Mouse (Mus musculus) embryo, embryonic 11 days (tissue): ENCODE data around the gene Rapgef2.
"Not testable (repeated sequence)": the region's sequence is repeated elsewhere in the genome, so short reads cannot be mapped to it uniquely, and the experiment has no call there.

Source experiments
- DNase-seq: peaks from one replicate; pipeline ENCODE4 v3.0.0-alpha.2; 2015

The Rapgef2 gene

DNA sequence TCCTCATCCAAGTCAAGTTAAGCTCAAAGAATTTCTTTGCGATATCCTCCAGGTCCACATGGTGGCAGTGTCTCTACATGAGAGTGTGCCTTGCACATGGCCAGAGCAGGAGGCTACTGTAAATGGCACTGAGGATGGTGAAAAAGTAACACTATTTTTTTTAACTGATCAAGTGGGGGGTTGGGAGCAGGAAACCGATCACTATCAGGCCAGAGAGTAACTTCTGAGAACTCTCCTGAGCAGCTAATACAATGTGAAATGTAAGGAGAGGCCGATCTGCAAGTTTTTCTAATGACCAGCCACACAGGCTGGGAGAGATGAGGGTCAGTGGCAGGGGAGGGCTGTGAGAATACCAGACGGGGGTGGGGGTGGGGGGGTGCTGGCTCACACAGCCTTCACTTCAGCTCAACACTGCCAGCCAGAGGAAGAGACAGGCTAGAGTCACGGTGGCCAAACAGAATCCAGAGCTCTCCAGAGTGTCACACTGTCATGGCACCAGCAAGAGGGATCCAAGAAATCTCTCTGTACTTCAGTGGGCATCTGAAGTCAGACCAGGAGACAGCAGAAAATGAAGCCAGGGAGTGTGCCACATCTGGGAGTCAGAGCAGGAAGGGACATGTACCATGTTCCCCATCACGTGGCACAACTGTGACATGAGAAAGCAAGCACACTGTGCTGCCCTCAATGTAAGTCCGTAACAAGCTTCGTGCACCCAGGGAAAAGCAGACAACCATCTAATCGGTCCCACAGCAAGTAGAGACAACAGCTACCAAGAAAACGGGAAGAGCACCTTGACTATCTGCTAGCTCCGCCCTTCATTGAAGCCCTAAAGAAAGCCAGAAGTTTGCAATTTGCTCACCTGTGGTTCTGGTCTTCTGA, 83.8 kb downstream of the Rapgef2 start:
- peak; percentile 83 for DNase-seq

DNA sequence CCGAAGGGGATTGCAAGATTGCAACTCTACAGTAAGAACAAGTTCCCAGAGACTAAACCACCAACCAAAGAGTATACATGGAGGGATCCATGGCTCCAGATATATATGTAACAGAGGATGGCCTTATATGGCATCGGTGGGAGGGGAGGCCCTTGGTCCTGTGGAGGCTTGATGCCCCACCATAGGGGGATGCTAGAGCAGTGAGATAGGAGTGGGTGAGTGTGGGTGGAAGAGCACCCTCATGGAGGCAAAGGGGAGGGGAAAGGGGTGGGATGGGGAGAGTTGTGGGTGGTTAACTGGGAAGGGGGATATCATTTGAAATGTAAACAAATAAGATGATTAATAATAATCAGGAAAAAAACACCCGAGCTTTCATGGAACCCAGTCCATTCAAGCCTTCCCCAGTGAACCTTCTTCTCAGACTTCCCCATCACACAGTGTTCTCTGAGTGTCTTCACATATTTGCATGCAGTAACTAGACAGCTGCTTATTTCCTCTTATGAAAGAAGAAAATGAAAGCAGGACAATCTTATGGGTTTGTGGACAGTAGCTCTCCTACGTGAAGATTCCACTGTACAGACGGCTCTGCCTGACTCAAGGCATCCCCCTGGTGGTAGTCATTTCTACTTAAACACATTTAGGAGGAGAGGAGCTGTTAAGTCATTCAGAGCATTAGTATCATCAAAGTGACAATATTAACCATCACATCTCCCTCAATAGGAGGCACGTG, 89.4 kb downstream of the Rapgef2 start:
- DNase-seq, result peak; percentile 73

DNA sequence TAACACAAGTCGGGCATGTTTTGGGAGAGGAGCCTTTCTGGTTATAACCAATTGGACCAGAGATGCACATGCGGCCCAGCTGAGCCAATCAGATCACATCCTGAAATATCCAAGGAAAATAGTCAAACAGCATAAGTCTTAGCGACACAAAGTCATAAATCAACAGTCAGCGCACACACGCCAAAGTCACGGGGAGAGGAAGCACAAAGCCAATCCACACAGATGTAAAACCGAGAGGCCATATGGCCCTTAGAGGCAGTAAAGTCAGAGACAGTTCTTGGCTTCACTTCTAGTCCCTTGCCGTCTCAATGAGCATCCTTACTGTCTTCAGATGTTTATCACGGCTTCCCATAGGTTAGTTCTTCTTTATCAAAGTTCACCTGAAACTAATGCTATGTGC, 91.0 kb downstream of the Rapgef2 start:
- no peak for DNase-seq

DNA sequence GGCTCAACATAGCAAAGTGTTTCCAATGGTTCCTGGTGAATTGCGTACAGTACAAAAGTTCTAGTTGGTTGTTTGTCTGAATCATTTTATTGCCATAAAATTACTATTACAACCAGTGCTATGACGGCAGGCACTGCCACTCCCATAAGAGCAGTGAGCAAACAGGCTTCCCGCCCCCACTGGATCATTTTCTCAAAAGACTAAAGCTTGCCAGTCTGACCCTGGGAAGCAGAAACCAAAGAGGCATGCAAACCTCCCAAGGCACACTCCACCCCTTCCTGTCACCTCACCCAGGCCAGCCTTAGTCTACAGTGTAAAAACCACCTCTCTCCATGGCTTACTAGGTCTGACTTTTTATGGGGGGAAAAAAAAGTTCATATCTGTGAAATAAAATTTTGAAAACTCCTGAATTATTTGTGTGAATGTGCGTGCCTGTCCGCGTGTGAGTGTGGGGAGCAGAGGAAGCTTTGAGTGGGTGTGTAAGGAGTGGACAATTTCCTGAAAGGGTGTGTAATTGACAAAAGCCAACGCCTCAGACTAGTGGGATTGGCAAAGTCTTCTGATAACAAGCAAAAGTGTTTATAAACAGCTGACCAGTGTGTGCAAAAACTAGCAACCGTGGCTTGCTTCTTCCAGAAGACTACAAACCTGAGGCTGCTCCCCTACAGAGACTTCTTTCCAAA, 92.1 kb downstream of the Rapgef2 start:
- no peak for DNase-seq

DNA sequence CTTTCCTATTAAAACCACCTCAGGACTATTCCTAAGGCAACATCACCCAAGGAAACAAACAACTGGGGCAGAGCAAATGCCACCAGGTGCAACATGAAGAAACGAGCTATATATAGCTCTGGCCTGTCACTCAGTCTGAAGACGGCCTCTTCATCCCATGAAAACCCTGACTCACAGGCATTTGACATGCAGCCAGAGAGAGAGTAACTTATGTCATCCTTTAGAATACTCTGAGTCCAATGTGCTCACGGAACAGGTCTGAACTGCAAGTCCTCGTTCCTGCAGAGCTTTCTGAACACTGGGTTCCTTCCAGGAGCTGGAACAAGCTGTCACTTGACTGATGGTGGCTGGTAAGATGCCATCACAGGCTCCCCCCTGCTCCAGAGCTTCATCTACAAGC, 93.3 kb downstream of the Rapgef2 start:
- no peak for DNase-seq

DNA sequence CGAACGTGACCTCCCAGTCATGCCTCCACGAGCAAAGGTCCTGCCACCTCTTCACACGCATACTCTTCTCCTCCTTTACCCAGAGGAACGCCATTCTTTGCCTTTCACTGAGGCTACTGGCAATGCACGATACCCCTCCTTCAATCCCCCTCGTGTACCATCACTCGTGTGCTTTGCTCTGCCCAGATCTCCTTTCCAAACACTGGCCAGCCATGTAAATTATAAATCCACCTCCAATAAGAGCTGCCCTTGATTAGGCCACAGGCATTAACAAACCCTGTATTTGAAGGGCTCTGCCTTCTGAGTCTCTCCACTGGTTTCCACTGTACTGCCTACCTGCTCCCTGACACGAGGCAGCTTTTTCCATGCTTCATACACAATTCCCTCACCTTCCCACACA, 94.3 kb downstream of the Rapgef2 start:
- no peak for DNase-seq

DNA sequence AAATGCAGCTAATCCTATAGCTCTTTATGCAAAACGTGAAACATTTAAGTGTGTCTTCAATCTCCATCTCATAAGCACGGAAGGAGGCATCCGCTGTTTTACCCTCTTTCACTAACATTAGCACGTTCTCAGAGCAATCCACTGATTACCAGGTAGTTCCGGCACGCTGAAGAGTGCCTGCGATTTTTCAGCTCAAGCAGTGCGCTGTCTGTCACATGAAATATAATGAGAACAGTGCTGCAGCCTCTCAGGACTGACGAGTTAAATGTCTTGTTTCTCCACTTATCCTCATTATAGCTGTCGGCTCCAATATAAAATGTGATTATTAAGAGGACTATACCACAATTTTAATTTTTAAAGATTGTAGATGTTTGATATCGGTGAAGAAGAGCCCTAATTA, 94.8 kb downstream of the Rapgef2 start:
- DNase-seq, result no peak

DNA sequence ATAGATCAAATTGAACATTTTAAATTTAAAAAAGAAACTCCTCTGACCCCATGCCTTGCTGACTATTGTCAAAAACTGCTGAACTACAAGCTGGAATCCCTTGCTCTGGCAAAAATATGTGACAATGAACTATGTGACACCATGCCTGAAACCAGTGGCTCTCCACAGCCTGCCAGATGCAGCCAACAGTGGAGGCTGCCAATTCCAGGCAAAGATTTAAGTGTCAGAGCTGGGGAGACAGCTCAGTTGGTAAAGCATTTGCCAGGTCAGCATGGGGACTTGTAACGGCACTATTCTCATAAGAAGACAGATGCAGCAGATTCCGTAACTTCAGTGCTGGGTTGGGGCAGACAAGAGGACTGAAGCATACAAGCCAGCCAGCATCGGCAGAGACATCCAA, 95.9 kb downstream of the Rapgef2 start:
- DNase-seq, result no peak

DNA sequence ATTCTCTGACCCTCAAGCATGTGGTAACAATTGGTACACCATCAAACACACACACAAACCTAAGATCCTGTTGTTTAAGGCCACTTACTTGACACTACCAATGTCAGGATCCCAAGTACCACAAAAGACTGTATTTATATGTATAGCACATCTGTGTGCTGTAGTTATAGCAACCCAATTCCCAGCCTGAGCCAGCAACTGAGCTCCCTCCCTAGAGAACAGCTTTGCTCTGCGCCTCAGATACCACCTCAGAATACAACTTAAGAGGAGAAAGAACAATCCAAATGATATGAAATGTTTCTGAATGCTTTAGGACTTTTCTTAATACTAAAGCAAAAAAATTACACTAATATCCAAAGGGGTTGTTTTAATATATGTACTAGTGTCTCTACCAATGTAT, 98.4 kb downstream of the Rapgef2 start:
- DNase-seq, result no peak

DNA sequence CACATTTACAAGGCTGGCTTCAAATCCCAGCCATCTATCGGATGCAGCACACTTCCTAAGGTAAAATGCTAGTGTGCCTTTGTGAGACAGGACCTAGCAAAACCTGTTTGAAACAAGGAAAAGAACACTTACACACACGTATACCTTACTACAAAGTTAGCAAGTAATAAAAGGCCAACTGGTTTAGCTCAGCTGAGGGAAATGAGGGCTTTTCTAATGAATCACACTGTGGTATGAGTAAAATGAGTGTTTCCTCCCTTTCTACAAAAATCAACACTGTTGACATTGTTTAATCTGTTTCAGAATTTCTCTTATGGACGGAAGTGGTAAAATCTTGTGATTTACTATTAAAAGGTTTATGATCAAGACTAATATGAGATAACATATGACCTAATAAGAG, 104.0 kb downstream of the Rapgef2 start:
- DNase-seq, result no peak

DNA sequence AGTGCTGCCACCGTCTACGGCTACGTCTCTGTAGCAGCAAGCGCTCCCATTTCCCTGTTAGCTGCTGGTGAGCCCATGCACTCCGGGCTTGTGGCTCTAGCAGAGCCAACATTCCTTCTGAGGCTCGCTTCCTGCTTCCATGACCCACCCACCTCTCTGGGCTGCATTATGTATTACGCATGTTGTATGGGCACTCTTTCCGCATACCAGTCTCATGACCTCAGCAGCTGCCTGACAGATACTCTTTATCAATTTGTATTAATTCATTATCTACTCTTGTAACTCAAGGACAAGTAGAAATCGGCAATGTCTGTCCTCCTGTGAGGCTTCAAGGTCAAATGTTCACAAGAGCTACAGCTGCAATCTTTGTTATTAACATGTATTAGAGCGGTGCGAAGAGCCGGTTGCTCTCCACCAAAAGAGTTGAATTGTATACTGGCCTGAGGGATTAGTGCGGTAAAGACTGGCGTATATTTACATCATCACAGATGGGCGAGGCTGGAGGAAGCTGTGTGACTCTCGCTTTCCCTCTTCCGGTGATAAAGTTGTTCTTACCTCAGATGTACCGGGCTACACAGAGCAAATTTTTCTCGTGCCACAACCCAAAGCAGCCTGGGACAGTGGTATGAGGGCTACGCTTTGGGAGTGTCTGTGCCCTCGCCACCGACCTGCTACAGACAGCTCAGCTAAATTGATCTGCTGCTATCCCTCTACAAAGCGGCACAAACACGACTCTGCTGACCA, 104.9 kb downstream of the Rapgef2 start:
- DNase-seq, result peak; percentile 52

DNA sequence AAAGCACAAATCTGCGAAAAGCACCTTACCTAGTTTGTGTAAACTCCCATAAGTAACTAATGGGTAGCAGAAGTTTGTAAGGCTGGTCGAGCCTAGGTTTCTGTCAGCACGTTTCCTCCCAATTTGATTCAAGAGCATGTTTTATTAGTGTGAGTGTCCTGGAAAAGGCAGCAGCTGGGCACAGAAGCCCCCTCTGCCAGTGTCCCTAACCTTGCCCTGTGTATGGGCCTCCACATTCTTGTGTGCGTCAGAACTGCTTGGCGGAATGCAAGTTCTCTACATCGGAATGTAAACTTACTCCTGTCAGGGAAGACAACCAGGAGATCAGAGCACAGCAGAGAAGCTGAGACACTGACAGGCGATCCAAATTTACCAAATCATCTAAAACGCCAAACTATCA, 106.2 kb downstream of the Rapgef2 start:
- peak; percentile 37 for DNase-seq

DNA sequence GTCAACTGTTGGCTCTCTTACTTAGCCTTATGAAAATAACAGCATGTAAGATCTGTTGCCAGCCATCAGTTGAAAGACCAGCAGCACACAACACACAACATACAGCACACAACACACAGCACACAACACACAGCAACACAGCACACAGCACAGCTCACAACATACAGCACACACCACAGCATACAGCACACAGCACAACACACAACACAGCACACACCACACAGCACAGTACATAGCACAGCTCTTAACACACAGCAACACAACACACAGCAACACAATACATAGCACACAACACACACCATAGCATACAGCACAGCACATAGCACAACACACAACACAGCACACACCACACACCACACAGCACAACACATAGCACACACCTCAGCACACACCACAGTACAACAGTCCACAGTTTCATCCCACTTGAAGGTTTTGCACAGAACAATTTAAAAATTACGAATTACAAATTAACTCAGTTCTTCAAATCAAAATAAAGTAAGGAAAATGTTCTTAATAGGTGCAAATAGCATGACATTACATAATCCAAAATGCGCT, 106.7 kb downstream of the Rapgef2 start:
- DNase-seq, result no peak

DNA sequence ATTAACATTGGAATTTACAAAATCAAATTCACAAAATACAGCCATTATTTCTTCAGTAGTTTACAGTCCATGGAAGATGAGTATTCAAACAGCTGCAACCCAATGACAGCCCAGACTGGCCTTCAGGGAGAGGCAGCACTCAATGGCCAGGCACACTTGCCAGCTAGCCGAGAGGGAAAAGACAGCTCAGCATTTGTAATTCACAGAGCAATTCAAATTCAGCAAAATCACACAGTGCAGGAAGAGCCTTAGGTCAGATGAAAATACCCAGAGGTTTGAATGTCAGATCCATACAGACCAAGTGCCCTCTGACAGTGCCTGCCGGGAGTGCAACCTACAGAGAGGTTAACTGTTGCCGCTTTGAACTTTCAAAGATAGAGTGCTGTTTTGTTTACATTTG, 107.6 kb downstream of the Rapgef2 start:
- DNase-seq, result no peak

DNA sequence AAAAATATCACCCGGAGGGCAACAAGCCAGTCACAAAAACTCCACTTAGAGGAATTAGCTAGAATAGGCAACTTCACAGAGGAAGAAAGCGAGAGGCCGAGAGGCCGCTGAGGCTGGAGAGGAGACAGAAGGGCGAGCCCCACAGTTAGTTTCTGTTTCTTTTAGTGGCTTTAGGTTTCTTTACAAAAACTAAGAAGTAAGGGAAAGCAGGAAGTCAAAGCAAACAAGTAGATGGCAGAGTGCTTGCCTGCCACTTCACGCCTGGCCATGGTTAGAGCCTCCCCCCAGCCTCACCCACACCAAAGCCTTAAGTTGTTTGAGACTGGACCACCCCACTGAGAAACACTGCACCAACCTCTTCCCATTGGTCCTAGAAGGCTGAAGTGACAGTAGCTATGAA, 108.2 kb downstream of the Rapgef2 start:
- no peak for DNase-seq

DNA sequence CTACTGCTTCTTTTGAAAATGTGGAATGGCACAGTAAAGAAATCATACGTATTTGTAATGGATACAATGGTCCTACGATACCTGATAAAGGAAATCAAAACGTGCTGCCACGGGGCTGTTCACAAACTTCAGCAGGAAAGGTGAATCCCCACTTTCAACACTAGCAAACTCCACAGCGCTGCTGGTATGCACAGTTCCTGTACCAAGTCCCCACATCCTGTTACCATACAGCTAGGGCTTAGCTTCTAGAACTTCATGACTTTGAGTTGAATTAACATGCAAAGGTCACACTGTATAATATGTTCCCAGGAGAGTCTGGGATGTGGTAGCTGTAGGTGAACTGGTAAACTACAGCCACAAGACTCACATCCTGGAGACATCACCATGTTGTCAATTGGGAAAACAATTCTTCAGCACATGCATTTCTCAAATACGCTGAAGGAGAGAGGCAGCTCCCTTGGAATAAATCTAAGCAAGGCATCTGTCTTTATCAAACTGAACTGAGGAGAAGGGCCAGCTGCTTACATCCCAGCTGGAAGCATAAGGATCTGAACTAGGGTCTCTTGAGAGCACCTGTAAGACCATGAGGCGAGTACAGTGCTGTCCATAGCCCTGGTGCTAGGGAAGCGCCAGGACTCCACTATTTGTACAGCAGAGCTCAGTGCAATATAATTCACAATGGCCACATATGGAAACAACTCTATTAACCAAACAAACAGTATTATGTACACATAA, 109.0 kb downstream of the Rapgef2 start:
- no peak for DNase-seq

DNA sequence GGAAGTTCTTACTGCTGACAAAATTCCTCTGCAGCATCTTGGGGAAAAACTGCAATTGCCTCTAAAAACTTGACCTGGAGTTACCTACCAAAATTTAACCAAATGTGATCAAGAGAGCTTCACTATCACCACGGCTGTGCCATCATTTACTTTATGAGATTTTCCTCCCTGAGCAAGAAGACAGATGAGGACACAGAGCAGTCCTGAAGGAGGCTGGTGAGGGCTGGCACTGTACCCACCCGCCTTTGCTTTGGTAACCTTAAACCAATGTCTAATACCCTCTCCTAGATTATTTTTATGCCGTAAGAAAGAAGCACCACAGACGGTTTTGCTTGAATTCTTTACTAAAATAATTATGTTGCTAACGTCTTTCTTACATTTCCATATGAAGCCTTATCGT, 112.1 kb downstream of the Rapgef2 start:
- no peak for DNase-seq

DNA sequence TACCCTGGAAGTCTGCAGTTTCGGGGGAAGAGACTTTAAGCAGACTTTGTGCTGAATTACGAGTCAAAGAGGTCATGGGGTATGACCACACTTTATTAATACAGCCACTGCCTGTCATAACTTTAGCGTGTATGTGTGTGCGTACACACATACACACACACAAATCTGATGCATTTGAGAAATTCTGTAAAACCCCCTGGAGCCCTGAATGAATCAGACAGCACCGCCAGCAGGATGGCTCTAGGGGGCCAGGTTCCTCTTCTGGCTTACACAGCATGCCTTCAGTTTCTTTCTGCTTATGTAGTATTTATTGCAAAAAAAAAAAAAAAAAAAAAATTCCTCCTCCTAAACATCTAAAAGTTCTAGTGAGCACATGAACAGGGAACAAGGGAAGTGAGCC, 113.0 kb downstream of the Rapgef2 start:
- no peak for DNase-seq

DNA sequence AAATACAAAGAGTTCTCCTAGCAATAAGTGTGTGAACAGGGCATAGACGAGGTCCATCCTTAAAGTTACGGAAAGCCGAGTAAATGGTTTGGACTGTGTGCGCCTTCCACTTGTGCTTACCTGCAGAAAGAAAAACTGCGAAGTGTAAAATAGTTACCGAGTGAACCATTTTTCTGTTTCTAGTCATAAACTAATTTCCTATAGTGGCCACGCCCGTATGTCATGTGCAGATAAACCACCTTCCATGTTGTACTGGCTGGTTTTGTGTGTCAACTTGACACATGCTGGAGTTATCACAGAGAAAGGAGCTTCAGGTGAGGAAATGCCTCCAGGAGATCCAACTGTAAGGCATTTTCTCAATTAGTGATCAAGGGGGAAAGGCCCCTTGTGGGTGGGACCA, 115.2 kb downstream of the Rapgef2 start:
- not testable (repeated sequence) for DNase-seq

DNA sequence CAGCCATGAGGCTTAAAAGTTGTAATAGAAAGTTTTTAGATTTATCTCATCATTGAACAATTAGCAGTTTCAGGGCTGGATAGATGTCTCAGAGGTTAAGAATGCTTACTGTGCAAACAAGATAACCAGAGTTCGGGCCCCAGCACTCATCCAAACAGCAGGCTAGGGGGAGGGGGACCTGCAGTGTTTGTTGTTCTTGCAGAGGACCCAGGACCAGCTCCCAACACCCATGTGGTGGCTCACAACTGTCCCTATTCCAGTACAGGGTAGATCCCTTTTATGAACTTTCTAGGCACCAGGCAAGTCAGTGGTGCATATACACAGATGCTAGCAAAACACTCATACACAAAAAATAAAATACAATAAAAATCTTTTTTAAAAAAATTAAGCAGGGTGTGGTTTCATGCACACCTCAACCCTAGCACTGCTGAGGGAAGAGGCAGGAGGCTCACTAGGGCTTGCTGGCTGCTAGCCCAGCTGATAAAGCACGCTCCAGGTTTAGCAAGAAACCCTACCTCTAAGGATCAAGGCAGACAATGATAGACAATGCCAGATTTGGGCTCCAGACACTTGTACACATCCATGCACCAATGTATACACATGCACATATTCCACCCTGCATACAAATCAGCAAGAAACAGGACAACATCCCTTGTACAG, 118.0 kb downstream of the Rapgef2 start:
- no peak for DNase-seq

DNA sequence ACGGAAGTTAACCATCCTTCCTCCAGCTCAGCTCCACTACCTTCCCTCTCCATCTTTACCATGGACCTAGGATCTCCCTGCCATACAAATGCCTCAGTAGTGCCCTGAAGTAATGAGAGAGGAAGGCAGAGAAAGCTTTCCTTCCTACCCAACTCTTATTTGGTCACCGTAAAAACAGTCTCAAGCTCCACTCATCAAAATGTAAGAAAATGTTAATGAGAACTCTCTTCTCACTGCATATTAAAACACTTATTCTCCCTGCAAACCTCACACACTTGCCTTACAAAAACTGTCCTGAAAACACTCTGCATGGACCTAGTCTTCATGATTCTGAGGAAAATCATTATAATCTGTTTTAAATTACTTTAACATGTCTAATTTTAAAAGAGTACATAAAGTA, 118.7 kb downstream of the Rapgef2 start:
- DNase-seq, result no peak
